In the genomic region with DNA sequence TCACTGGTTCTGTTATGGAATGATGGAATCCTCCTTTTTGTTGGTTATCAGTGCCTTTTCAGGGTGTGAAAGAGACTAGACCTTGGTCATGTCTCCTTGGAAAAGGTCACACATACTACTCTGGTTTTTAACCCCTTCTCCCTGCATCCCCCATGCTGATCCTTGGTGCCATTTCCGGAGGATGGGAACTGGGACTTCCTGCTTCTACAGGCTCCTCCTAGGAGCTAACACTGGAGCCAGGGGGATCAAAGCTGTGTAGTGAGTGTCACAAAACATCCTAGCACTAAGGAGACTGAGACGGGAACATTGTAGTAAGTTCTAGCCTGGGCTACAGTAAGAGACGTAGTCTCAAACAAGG, we compare ENCODE assay signal across 8 mouse cellular contexts. TPM values are rescaled to one million over a fixed set of nuclear protein-coding genes. Genes with fewer than 3 reads are reported as not detected.
DNase-seq lines count a peak whose midpoint lies in the region; ATAC-seq lines count a peak whose summit lies in the region.

No protein-coding gene starts in this region.

- H3K4me1 ChIP-seq in kidney, embryonic 15.5 days = peaks cover 14% of the 10 kb centered on the region
- H3K4me1 ChIP-seq in embryonic facial prominence, embryonic 12.5 days = 0 out of 2 replicates have a peak, but pooled peaks cover 4% of the 10 kb centered on the region
- H3K4me1 ChIP-seq in hindbrain, embryonic 13.5 days (replicated peaks) = peaks cover 4% of the 10 kb centered on the region; the same call in 1 of the 2 replicates
- H3K4me1 ChIP-seq in midbrain, embryonic 14.5 days (ENCODE audit: control insufficient read depth, insufficient read depth, low read length) = no peaks in the 10 kb centered on the region

- H3K4me3 ChIP-seq in kidney, embryonic 15.5 days (replicated peaks) = peak overlapping the region; percentile 23
- peak overlapping the region; percentile 5 for H3K4me3 ChIP-seq in embryonic facial prominence, embryonic 12.5 days
- H3K4me3 ChIP-seq in hindbrain, embryonic 13.5 days = peak overlapping the region; percentile 31
- H3K4me3 ChIP-seq in midbrain, embryonic 14.5 days (replicated peaks; ENCODE audit: low read depth, low read length) = peak overlapping the region; percentile 14

- 3% methylated on average over 3 of the region's 3 CpGs for WGBS in kidney, embryonic 15.5 days
- WGBS in embryonic facial prominence, embryonic 12.5 days = 3% methylated on average over 3 of the region's 3 CpGs
- 2% methylated on average over 3 of the region's 3 CpGs for WGBS in hindbrain, embryonic 13.5 days
- WGBS in midbrain, embryonic 14.5 days = 0% methylated on average over 3 of the region's 3 CpGs

- peak overlapping the region; percentile 98 for H3K27ac ChIP-seq in kidney, embryonic 15.5 days
- peak overlapping the region; percentile 91 for H3K27ac ChIP-seq in embryonic facial prominence, embryonic 12.5 days
- peak overlapping the region; percentile 98 for H3K27ac ChIP-seq in hindbrain, embryonic 13.5 days
- H3K27ac ChIP-seq in midbrain, embryonic 14.5 days (replicated peaks; ENCODE audit: low read depth, low read length) = peak overlapping the region; percentile 97

- H3K9ac ChIP-seq in kidney, embryonic 15.5 days = peak overlapping the region; percentile 44
- H3K9ac ChIP-seq in embryonic facial prominence, embryonic 12.5 days = 0 out of 2 replicates have a peak overlapping the region, but pooled peaks have one; percentile 42
- peak overlapping the region; percentile 77; the same call in 1 of the 2 replicates for H3K9ac ChIP-seq in hindbrain, embryonic 13.5 days
- peak overlapping the region; percentile 65; the same call in 1 of the 2 replicates for H3K9ac ChIP-seq in midbrain, embryonic 14.5 days (replicated peaks; ENCODE audit: low read length)

- no peaks in the 10 kb centered on the region for H3K36me3 ChIP-seq in kidney, embryonic 15.5 days
- H3K36me3 ChIP-seq in embryonic facial prominence, embryonic 12.5 days = no peaks in the 10 kb centered on the region
- H3K36me3 ChIP-seq in hindbrain, embryonic 13.5 days = no peaks in the 10 kb centered on the region
- no peaks in the 10 kb centered on the region for H3K36me3 ChIP-seq in midbrain, embryonic 14.5 days (ENCODE audit: control insufficient read depth, insufficient read depth, low read length)

- peak overlapping the region; percentile 47 for H3K4me2 ChIP-seq in kidney, embryonic 15.5 days
- peak overlapping the region; percentile 39 for H3K4me2 ChIP-seq in embryonic facial prominence, embryonic 12.5 days (replicated peaks)
- peak overlapping the region; percentile 51 for H3K4me2 ChIP-seq in hindbrain, embryonic 13.5 days
- H3K4me2 ChIP-seq in midbrain, embryonic 14.5 days (ENCODE audit: low read length) = peak overlapping the region; percentile 45

- peak; percentile 20 for ATAC-seq in kidney, embryonic 15.5 days (replicated peaks; ENCODE audit: low FRiP score)
- peak; percentile 22; the same call in 1 of the 2 replicates for ATAC-seq in embryonic facial prominence, embryonic 12.5 days (ENCODE audit: insufficient number of reproducible peaks, insufficient read depth, low FRiP score, low TSS enrichment)
- ATAC-seq in hindbrain, embryonic 13.5 days (ENCODE audit: low FRiP score) = peak; percentile 57
- peak; percentile 44 for ATAC-seq in midbrain, embryonic 14.5 days (ENCODE audit: low FRiP score, low TSS enrichment)

- no peaks in the 10 kb centered on the region for H3K9me3 ChIP-seq in kidney, embryonic 15.5 days (replicated peaks)
- H3K9me3 ChIP-seq in embryonic facial prominence, embryonic 12.5 days = no peaks in the 10 kb centered on the region
- no peaks in the 10 kb centered on the region for H3K9me3 ChIP-seq in hindbrain, embryonic 13.5 days
- H3K9me3 ChIP-seq in midbrain, embryonic 14.5 days (ENCODE audit: control insufficient read depth, low read length) = no peaks in the 10 kb centered on the region

- peaks cover 4% of the 10 kb centered on the region for H3K27me3 ChIP-seq in kidney, embryonic 15.5 days
- H3K27me3 ChIP-seq in embryonic facial prominence, embryonic 12.5 days = peaks cover 5% of the 10 kb centered on the region; the same call in 1 of the 2 replicates
- H3K27me3 ChIP-seq in hindbrain, embryonic 13.5 days = no peaks in the 10 kb centered on the region
- H3K27me3 ChIP-seq in midbrain, embryonic 14.5 days (ENCODE audit: control insufficient read depth, insufficient read depth, low read length) = no peaks in the 10 kb centered on the region

- no peak for DNase-seq in kidney, adult 9 months
- no peak for DNase-seq in midbrain, embryonic 14.5 days
- DNase-seq in thymus, postnatal 36 days = no peak
- no peak for DNase-seq in gastrocnemius, postnatal 25 days
- no peak for DNase-seq in spleen, postnatal 36 days (ENCODE audit: low spot score in 2 of 2)

RNA-seq across cellular contexts. Expression of a gene that starts 7.8 kb away (rescaled TPM):
- polyA plus RNA-seq in kidney, embryonic 15.5 days (2015; fragmentation: Nextera tagmentation; extraction: Ambion mirVana) = 3.9 and 4.1 TPM in 2 replicates
- polyA plus RNA-seq in embryonic facial prominence, embryonic 12.5 days (2016; fragmentation: Nextera tagmentation; extraction: Ambion mirVana) = 3.9 and 5.2 TPM in 2 replicates
- polyA plus RNA-seq in hindbrain, embryonic 13.5 days (2015; fragmentation: Nextera tagmentation; extraction: Ambion mirVana) = 8.0 and 10.7 TPM in 2 replicates
- polyA plus RNA-seq in midbrain, embryonic 14.5 days (2014; fragmentation: Nextera tagmentation; extraction: Ambion mirVana) = 3.9 and 4.5 TPM in 2 replicates
- total RNA-seq in gastrocnemius, postnatal 25 days (2021) = 1 to 10 TPM; 5.7 to 5.8 TPM

RNA-seq across cellular contexts. Expression of a gene that starts 30.5 kb away (rescaled TPM):
- 35.5 and 41.1 TPM in 2 replicates for polyA plus RNA-seq in kidney, embryonic 15.5 days (2015; fragmentation: Nextera tagmentation; extraction: Ambion mirVana)
- polyA plus RNA-seq in embryonic facial prominence, embryonic 12.5 days (2016; fragmentation: Nextera tagmentation; extraction: Ambion mirVana) = 44.1 and 51.1 TPM in 2 replicates
- 15.5 and 18.9 TPM in 2 replicates for polyA plus RNA-seq in hindbrain, embryonic 13.5 days (2015; fragmentation: Nextera tagmentation; extraction: Ambion mirVana)
- polyA plus RNA-seq in midbrain, embryonic 14.5 days (2014; fragmentation: Nextera tagmentation; extraction: Ambion mirVana) = 13.2 and 14.0 TPM in 2 replicates
- 10 to 100 TPM; 21.6 to 25.0 TPM for total RNA-seq in gastrocnemius, postnatal 25 days (2021)

RNA-seq across cellular contexts. Expression of a gene that starts 58.5 kb away (rescaled TPM):
- polyA plus RNA-seq in kidney, embryonic 15.5 days (2015; fragmentation: Nextera tagmentation; extraction: Ambion mirVana) = not detected in 2 replicates
- not detected in 2 replicates for polyA plus RNA-seq in embryonic facial prominence, embryonic 12.5 days (2016; fragmentation: Nextera tagmentation; extraction: Ambion mirVana)
- not detected in 2 replicates for polyA plus RNA-seq in hindbrain, embryonic 13.5 days (2015; fragmentation: Nextera tagmentation; extraction: Ambion mirVana)
- not detected in 2 replicates for polyA plus RNA-seq in midbrain, embryonic 14.5 days (2014; fragmentation: Nextera tagmentation; extraction: Ambion mirVana)
- not detected for total RNA-seq in gastrocnemius, postnatal 25 days (2021)
